ENCODE assay signal across 10 mouse cellular contexts in genomic region chr4:148881001-148881669, GRCm38 (mm10).
DNase-seq lines count a peak whose midpoint lies in the region; ATAC-seq and TF ChIP-seq lines count a peak whose summit lies in the region.
"Had no signal": no experiment of that assay in that cellular context is flagged by ENCODE, and none has a peak within 500 bp of the region (broad histone marks: within the 10 kb centered on the region; RNA-seq: fewer than 3 reads in every experiment).

No protein-coding gene starts in this region.

- no peaks in the 10 kb centered on the region for H3K9me3 ChIP-seq in forebrain, embryonic 11.5 days (ENCODE audit: control insufficient read depth, low read length)
- H3K9me3 ChIP-seq in forebrain, postnatal 0 days (ENCODE audit: low read length), result no peaks in the 10 kb centered on the region
- no peaks in the 10 kb centered on the region for H3K9me3 ChIP-seq in limb, embryonic 10.5 days (replicated peaks)
- H3K9me3 ChIP-seq: liver, embryonic 15.5 days had no signal

- WGBS in forebrain, embryonic 11.5 days, result 17% methylated on average over 17 of the region's 17 CpGs
- 18% methylated on average over 17 of the region's 17 CpGs for WGBS in forebrain, postnatal 0 days
- 25% methylated on average over 17 of the region's 17 CpGs for WGBS in limb, embryonic 10.5 days

- no peaks in the 10 kb centered on the region; the same call in 1 of the 2 replicates for H3K27me3 ChIP-seq in forebrain, embryonic 11.5 days (ENCODE audit: control insufficient read depth, insufficient read depth, low read length)
- H3K27me3 ChIP-seq in forebrain, postnatal 0 days (ENCODE audit: insufficient read depth, low read length), result peaks cover 41% of the 10 kb centered on the region
- H3K27me3 ChIP-seq in limb, embryonic 10.5 days (ENCODE audit: low read depth, poor library complexity, severe bottlenecking), result peaks cover 98% of the 10 kb centered on the region

- no peaks in the 10 kb centered on the region for H3K36me3 ChIP-seq in forebrain, embryonic 11.5 days (ENCODE audit: control insufficient read depth, insufficient read depth, low read length)
- no peaks in the 10 kb centered on the region for H3K36me3 ChIP-seq in forebrain, postnatal 0 days (ENCODE audit: insufficient read depth)
- H3K36me3 ChIP-seq in limb, embryonic 10.5 days, result no peaks in the 10 kb centered on the region
- H3K36me3 ChIP-seq: liver, embryonic 15.5 days had no signal

- no peak overlapping the region for H3K4me2 ChIP-seq in forebrain, embryonic 11.5 days (ENCODE audit: low read depth, low read length, severe bottlenecking)
- no peak overlapping the region for H3K4me2 ChIP-seq in forebrain, postnatal 0 days (ENCODE audit: low read depth)
- H3K4me2 ChIP-seq: liver, embryonic 15.5 days had no signal

- no peak for TF ChIP-seq POLR2A in brain, embryonic 14.5 days (IDR thresholded peaks at IDR 0.05; ENCODE audit: borderline replicate concordance, extremely low read depth, insufficient read depth, insufficient read length, poor library complexity, severe bottlenecking)

- H3K27ac ChIP-seq in forebrain, embryonic 11.5 days (ENCODE audit: low read depth, low read length), result no peak overlapping the region
- no peak overlapping the region for H3K27ac ChIP-seq in forebrain, postnatal 0 days (ENCODE audit: low read depth, low read length)
- peak overlapping the region; percentile 58 for H3K27ac ChIP-seq in limb, embryonic 10.5 days
- H3K27ac ChIP-seq: liver, embryonic 15.5 days had no signal

- DNase-seq in forebrain, embryonic 11.5 days (ENCODE audit: low spot score), result no peak
- no peak for DNase-seq in forebrain, postnatal 0 days
- peak; percentile 69 for DNase-seq in brain, embryonic 14.5 days (ENCODE audit: low read depth)
- DNase-seq in gastrocnemius, postnatal 25 days, result peak; percentile 45
- no peak for DNase-seq in limb, embryonic 10.5 days (ENCODE audit: low spot score)
- no peak for DNase-seq in left cerebral cortex, adult 11 months (ENCODE audit: low spot score)
- no peak for DNase-seq in left cerebral cortex, postnatal 36 days (ENCODE audit: low spot score in 2 of 2)
- DNase-seq in adrenal gland, postnatal 10 days, result no peak

- intact Hi-C loops in left cerebral cortex, postnatal 36 days (cut with DNase I), result no loop called here

- H3K4me1 ChIP-seq in forebrain, embryonic 11.5 days (replicated peaks; ENCODE audit: control insufficient read depth, insufficient read depth, low read length), result peaks cover 18% of the 10 kb centered on the region
- H3K4me1 ChIP-seq in forebrain, postnatal 0 days (ENCODE audit: insufficient read depth), result no peaks in the 10 kb centered on the region
- H3K4me1 ChIP-seq in limb, embryonic 10.5 days, result peaks cover 73% of the 10 kb centered on the region

- H3K9ac ChIP-seq in forebrain, embryonic 11.5 days (ENCODE audit: low read length), result no peak overlapping the region
- H3K9ac ChIP-seq in forebrain, postnatal 0 days, result no peak overlapping the region
- H3K9ac ChIP-seq: liver, embryonic 15.5 days had no signal

- ATAC-seq in forebrain, embryonic 11.5 days (replicated peaks; ENCODE audit: low FRiP score), result 0 out of 2 replicates have a peak, but pooled peaks have one; percentile 28
- no peak for ATAC-seq in forebrain, postnatal 0 days

- H3K4me3 ChIP-seq in forebrain, embryonic 11.5 days (ENCODE audit: low read depth, low read length), result no peak overlapping the region
- no peak overlapping the region for H3K4me3 ChIP-seq in forebrain, postnatal 0 days (ENCODE audit: low read depth, low read length)
- H3K4me3 ChIP-seq in limb, embryonic 10.5 days, result no peak overlapping the region
- H3K4me3 ChIP-seq: erythroblast, embryonic 14.5 days; liver, embryonic 15.5 days had no signal

- TF ChIP-seq CTCF in forebrain, postnatal 0 days (IDR thresholded peaks at IDR 0.05; ENCODE audit: low read depth), result no peak
- TF ChIP-seq CTCF in brain, embryonic 14.5 days (IDR thresholded peaks at IDR 0.05; ENCODE audit: borderline replicate concordance, extremely low read depth, insufficient read depth, insufficient read length), result no peak

Comparison
In these comparisons a context has a peak if more than half of its experiments do, and no peak if none do; other contexts are left out.
1. DNase-seq: peak in brain, embryonic 14.5 days (single experiment) and gastrocnemius, postnatal 25 days (single experiment); none in forebrain, embryonic 11.5 days (single experiment), forebrain, postnatal 0 days (single experiment), limb, embryonic 10.5 days (single experiment), left cerebral cortex, adult 11 months (single experiment), left cerebral cortex, postnatal 36 days (0 of 2) and adrenal gland, postnatal 10 days (single experiment).